Comparison of ENCODE assay signal across 17 mouse cellular contexts in genomic region chr11:94146049-94146605, GRCm38 (mm10).
DNase-seq lines count a peak whose midpoint lies in the region; ATAC-seq and TF ChIP-seq lines count a peak whose summit lies in the region.
"Had no signal": no experiment of that assay in that cellular context is flagged by ENCODE, and none has a peak within 500 bp of the region (broad histone marks: within the 10 kb centered on the region; RNA-seq: fewer than 3 reads in every experiment).

No protein-coding gene starts in this region.

- H3K27ac ChIP-seq in left cerebral cortex, adult 2 months, result peak overlapping the region; percentile 81
- H3K27ac ChIP-seq in forebrain, embryonic 12.5 days, result 0 out of 2 replicates have a peak overlapping the region, but pooled peaks have one; percentile 42
- H3K27ac ChIP-seq: limb, embryonic 15.5 days had no signal

- peaks cover 14% of the 10 kb centered on the region for H3K27me3 ChIP-seq in forebrain, embryonic 12.5 days
- no peaks in the 10 kb centered on the region for H3K27me3 ChIP-seq in myocyte (ENCODE audit: control insufficient read depth, insufficient read depth, insufficient read length)
- H3K27me3 ChIP-seq: limb, embryonic 15.5 days had no signal

- no peaks in the 10 kb centered on the region for H3K36me3 ChIP-seq in forebrain, embryonic 12.5 days (replicated peaks)
- H3K36me3 ChIP-seq in myocyte (ENCODE audit: control insufficient read depth, insufficient read depth), result no peaks in the 10 kb centered on the region
- H3K36me3 ChIP-seq: limb, embryonic 15.5 days had no signal

- H3K79me2 ChIP-seq in myocyte (ENCODE audit: control insufficient read depth, insufficient read depth), result no peaks in the 10 kb centered on the region

- intact Hi-C loops in left cerebral cortex, adult 2 months (cut with DNase I), result loop anchor here (10.0 kb wide), 1 partner anchor 399 kb away; the partner anchor contains the start of gene Rsad1

- WGBS in forebrain, embryonic 12.5 days, result 94% methylated on average over 14 of the region's 14 CpGs

- H3K4me2 ChIP-seq in forebrain, embryonic 12.5 days, result no peak overlapping the region
- H3K4me2 ChIP-seq in myocyte (ENCODE audit: low read depth), result peak overlapping the region; percentile 63
- H3K4me2 ChIP-seq: limb, embryonic 15.5 days had no signal

- TF ChIP-seq CTCF in left cerebral cortex, adult 2 months (IDR thresholded peaks at IDR 0.05), result no peak

- DNase-seq in cerebellum, adult 9-11 months, result peak; percentile 54
- DNase-seq in cerebellum, postnatal 36 days, result no peak
- peak in 1 of 2 experiments; percentile 35 for DNase-seq in left cerebral cortex, adult 2 months (ENCODE audit: extremely low spot score in 1 of 2, low spot score in 2 of 2)
- DNase-seq in left cerebral cortex, adult 11 months (ENCODE audit: low spot score), result no peak
- DNase-seq in kidney, postnatal 4 days, result no peak
- DNase-seq in Muller cell, postnatal 12 days (ENCODE audit: inconsistent ontology term), result no peak
- DNase-seq: B cell, adult 2 months; embryo, embryonic 11 days; gastrocnemius, postnatal 25 days; heart, postnatal 10 days; kidney, adult 11 months; lung, postnatal 14 days; thymus, adult 2 months had no signal

- H3K4me3 ChIP-seq in left cerebral cortex, adult 2 months, result no peak overlapping the region
- H3K4me3 ChIP-seq in forebrain, embryonic 12.5 days (replicated peaks), result no peak overlapping the region
- H3K4me3 ChIP-seq in myocyte, result no peak overlapping the region
- H3K4me3 ChIP-seq: limb, embryonic 15.5 days had no signal

- no peak for TF ChIP-seq POLR2A in myocyte (IDR thresholded peaks at IDR 0.05; ENCODE audit: insufficient read length, low read depth)

- H3ac ChIP-seq in myocyte (ENCODE audit: control insufficient read depth, insufficient read length), result no peak overlapping the region

- H3K4me1 ChIP-seq in forebrain, embryonic 12.5 days, result peaks cover 29% of the 10 kb centered on the region

- H3K9ac ChIP-seq in forebrain, embryonic 12.5 days, result no peak overlapping the region
- H3K9ac ChIP-seq: limb, embryonic 15.5 days had no signal

- ATAC-seq in forebrain, embryonic 12.5 days (ENCODE audit: low FRiP score), result no peak
- ATAC-seq: activated CD4-positive, CD25-positive, alpha-beta regulatory T cell, adult 4 months had no signal

- H3K9me3 ChIP-seq in forebrain, embryonic 12.5 days, result no peaks in the 10 kb centered on the region
- H3K9me3 ChIP-seq: limb, embryonic 15.5 days had no signal

TF ChIP-seq in myocyte, 11 proteins besides CTCF, POLR2A, EP300 and RAD21:
- no peak for TF ChIP-seq SRF (IDR thresholded peaks at IDR 0.05; ENCODE audit: control insufficient read depth, insufficient read length, low read depth)
- no peak for TF ChIP-seq TCF3 (IDR thresholded peaks at IDR 0.05; ENCODE audit: insufficient read length, low read depth)
- no peak for TF ChIP-seq TCF12 (IDR thresholded peaks at IDR 0.05; ENCODE audit: insufficient read depth, poor library complexity, severe bottlenecking)
- no peak for TF ChIP-seq USF1 (IDR thresholded peaks at IDR 0.05; ENCODE audit: low read depth)
- no peak for TF ChIP-seq POLR2AphosphoS2 (IDR thresholded peaks at IDR 0.05; ENCODE audit: insufficient read length, low read depth)
- no peak for TF ChIP-seq E2F4 (IDR thresholded peaks at IDR 0.05; ENCODE audit: insufficient read depth)
- no peak for TF ChIP-seq MYOD1 (IDR thresholded peaks at IDR 0.05; ENCODE audit: control insufficient read depth in 1 of 3, insufficient read length in 2 of 3, low read depth in 2 of 3)
- TF ChIP-seq MAX (IDR thresholded peaks at IDR 0.05; ENCODE audit: low read depth), result no peak
- no peak for TF ChIP-seq MYOG (IDR thresholded peaks at IDR 0.05; ENCODE audit: control insufficient read depth in 1 of 3, insufficient read depth in 1 of 3, insufficient read length in 2 of 3, low read depth in 2 of 3)
- TF ChIP-seq CEBPB (IDR thresholded peaks at IDR 0.05; ENCODE audit: insufficient read depth, poor library complexity, severe bottlenecking), result no peak
- TF ChIP-seq REST (IDR thresholded peaks at IDR 0.05; ENCODE audit: insufficient read depth, insufficient read length), result no peak
